Mouse (Mus musculus) thymus, postnatal 36 days (tissue): ENCODE data around the gene Prpf8.
"Not testable (repeated sequence)": the region's sequence is repeated elsewhere in the genome, so short reads cannot be mapped to it uniquely, and the experiment has no call there.

Source experiments
- DNase-seq, 2 experiments: peaks; one replicate each; pipeline ENCODE4 v3.0.0; 2022; ENCODE audit warnings: mixed read lengths in 2 of 2

Gene Prpf8

GRCm38 (mm10) chr11:75486601-75487285 is at the start of gene Prpf8:
TSS of gene Prpf8 (plus strand) at chr11:75486816.
- peak; percentile 96 to 97 for DNase-seq

GRCm38 (mm10) chr11:75438194-75438593 is 48.4 kb upstream of the Prpf8 start:
- DNase-seq: peak in 1 of 2 experiments; percentile 6

DNA sequence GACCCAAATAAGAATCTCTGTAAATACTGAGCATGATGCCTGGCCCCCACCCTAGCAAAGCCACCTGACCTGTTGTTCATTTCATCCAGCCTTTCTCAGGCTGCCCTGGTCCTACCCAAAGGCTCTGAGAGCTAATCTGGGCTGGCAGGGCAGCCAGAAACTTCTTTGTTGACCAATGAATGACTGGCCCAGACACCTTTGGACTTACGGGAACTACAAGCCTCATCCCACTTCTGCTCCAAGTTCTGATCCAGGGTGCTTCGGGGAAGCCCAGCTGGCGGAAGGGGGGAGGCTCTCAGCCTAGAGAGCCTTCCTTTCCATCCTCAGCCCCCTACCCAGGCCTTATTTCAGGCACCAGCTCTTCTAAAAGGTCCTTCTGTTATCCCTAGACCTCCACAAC is 47.8 kb upstream of the Prpf8 start:
- no peak for DNase-seq

DNA sequence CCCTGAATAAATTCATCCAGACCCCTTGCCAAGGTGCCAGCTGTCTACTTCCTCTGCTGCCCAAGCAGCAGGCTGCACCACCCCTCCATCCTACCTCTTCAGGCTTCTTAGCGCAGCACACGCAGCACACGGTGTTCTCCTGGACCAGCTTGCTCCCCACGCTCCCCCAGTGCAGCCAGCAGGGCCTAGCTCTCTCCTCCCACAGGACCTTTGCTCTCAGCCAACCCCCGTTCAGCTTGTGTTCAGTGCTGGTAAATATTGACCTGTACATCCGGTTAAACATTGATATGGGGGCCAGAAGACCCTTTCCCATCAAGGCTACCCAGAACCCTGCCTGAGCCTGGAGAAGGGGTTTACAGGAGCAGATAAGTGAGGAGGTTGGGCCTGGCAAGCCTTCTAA is 47.3 kb upstream of the Prpf8 start, which contains the start of gene Serpinf2:
Serpinf2 (minus strand) TSS at position 229 of the 400 bp plus-strand sequence.
- DNase-seq: peak in 1 of 2 experiments; percentile 2

GRCm38 (mm10) chr11:75439951-75440350 is 46.7 kb upstream of the Prpf8 start:
- no peak for DNase-seq

- DNase-seq: no peak
These were observed 45.6 kb upstream of the Prpf8 start for GRCm38 (mm10) chr11:75441034-75441433.

GRCm38 (mm10) chr11:75441601-75442000 is 45.0 kb upstream of the Prpf8 start:
- DNase-seq: no peak

GRCm38 (mm10) chr11:75443711-75444110 is 42.9 kb upstream of the Prpf8 start:
- DNase-seq: peak in 1 of 2 experiments; percentile 3

- DNase-seq: no peak
These were observed 38.0 kb upstream of the Prpf8 start for GRCm38 (mm10) chr11:75448575-75448974.

DNA sequence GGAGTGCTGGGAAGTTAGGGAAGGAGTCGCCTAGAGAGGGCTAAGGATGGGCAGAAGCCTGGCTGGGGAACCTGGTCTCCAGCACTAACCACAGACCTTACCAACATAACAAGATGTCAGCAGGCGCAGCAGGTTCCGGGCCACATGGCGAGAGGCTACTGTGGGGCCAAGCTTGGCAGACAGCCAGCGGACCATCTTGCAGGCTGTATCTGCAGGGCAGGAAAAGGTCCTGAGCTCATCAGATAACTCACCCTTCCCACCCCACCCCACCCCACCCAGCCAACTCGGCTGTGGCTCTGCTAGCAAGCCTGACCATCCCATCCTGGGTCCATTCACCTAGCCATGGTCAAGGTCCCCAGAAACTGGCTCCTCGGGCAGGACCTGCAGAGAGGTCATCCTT is 36.9 kb upstream of the Prpf8 start:
- no peak for DNase-seq

DNA sequence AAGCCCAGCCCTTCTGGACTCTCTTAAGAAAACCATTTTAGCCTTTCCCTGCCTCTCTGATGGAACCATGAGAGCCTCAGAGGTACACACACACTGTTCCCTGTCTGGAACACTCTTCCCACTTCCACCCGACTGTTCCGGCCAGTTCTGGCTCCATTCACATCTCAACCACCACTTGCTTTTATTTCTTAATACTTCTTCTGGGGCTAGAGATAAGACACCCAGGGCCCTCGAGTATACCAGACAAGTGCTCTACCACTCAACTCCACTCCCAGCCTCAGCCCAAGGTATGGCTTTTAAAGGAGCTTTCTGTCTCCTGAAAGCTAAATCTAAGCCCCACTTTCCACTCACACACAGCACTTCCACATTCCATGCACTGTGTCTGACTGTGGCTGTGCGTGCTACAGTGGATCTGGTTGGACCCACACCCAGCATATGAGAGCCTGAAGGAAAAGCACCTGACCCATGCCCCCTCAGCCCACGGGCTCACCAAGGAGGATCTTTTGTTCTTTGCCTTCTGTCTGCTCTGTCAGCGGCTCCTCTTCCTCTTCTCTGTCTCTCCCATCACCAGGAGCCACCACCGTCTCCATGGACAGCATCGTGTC is 36.2 kb upstream of the Prpf8 start:
- DNase-seq: no peak

GRCm38 (mm10) chr11:75450936-75451335 is 35.7 kb upstream of the Prpf8 start:
- DNase-seq: no peak

DNA sequence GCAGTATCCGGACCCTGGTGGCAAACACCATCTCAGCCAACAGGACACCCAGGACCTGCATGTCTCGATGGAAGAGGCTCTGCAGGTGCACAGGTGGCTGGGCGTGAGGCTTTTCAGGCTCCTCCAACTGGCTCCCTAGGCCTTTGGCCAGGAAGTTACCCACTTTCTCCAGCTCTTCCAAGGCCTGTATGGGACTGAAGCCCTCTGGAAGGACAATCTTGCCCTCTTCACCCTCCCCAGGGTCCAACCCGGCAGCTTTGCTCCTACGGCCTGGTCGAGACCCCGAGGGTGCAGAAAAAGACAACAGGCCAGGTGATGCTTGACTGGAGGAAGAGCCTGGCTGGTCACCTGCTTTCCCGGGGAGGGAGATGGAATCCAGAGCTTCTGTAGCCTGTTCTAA is 34.5 kb upstream of the Prpf8 start:
- DNase-seq: no peak

- no peak for DNase-seq
These were observed 33.6 kb upstream of the Prpf8 start for GRCm38 (mm10) chr11:75452812-75453557.

GRCm38 (mm10) chr11:75453991-75454930 is 32.4 kb upstream of the Prpf8 start, which contains the start of gene Wdr81:
TSS of gene Wdr81 (minus strand) at chr11:75454717.
- DNase-seq: peak; percentile 83 to 91

DNA sequence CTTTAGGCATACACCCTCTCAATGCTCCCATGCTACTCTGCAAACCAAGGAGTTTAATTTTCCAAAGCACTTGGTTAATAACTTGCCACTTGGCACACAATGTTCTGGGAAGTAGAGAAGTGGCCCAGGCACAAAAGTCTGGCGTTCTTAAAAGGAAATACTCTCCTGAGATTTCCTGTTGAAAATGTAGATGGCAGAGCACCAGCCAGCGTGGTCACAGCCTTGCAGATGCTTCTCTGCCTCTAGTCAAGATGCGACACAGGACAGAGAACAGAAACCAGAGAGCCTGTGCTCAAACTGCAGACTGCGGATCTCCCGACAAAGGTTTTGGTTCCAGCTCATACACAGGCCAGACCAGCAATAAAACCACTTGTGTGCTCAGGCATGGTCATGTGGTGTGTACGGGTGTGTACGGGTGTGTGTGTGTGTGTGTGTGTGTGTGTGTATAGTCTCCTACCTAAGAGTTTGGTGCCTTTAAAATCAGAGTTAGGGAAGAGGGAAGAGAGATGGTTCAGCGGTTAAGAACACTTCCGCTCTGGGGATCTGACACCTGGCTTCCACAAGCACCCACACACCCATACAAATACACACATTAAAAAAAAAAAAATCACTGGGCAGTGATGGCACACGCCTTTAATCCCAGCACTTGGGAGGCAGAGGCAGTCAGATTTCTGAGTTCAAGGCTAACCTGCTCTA is 31.4 kb upstream of the Prpf8 start:
- no peak for DNase-seq

GRCm38 (mm10) chr11:75455971-75456370 is 30.6 kb upstream of the Prpf8 start:
- not testable (repeated sequence) for DNase-seq

DNA sequence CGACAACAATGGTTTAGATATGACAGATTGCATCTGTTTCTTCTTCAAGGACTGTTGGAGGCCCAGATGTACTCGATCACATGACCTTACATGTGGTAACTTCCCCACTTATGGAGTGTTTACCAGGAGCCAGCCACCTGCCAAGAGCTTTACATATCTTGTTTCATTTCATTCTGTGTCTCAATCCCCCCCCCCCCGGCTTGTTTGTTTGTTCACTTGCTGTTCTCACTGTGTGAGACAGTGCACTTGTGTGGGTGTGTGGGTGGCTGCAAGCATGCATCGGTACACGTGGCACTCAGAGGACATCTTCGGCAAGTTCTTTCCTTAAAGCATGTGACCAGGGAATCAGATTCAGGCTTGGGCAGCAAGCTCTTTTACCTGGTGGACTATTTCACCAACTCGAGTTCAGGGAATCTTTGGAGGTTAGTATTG is 30.2 kb upstream of the Prpf8 start:
- peak in 1 of 2 experiments; percentile 45 for DNase-seq

DNA sequence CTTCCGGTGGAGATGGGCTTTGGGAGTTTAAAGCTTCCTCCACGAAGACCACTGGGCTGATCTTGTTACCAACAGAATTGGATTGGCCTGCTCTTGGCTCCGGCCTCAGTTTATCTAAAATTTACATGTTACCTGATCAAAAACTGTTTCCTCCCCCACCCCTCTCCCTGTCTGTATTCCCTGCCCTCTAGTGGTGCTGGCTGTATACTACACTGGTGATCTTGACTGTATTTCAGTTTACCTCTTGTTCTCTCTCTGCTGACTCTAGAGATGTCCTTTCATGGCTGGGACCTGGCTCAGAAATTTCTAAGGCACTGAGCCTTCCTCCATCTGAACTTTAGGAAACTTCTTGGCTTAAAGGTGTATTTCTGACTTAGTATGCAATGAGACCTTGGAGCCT is 28.4 kb upstream of the Prpf8 start:
- peak; percentile 42 to 52 for DNase-seq

DNA sequence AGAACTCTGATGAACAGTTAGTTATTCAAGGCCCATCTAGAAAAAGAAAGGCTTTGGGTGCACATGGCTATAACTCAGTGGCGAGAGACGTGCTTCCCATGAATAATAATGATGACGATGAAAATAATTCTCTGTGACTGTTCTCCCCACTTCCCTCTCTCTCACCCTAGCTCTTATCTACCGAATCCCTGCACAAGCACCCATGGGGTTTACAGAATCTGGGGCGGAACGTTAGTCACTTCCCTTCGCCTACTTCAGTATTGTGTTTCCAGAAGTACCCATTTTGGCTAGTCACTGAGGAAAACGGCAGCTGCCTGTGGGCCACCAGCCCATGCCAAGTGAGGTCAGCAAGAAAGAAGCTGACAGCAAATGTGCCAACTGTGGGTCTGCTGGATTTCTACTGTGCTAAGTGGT is 28.0 kb upstream of the Prpf8 start:
- no peak for DNase-seq

DNA sequence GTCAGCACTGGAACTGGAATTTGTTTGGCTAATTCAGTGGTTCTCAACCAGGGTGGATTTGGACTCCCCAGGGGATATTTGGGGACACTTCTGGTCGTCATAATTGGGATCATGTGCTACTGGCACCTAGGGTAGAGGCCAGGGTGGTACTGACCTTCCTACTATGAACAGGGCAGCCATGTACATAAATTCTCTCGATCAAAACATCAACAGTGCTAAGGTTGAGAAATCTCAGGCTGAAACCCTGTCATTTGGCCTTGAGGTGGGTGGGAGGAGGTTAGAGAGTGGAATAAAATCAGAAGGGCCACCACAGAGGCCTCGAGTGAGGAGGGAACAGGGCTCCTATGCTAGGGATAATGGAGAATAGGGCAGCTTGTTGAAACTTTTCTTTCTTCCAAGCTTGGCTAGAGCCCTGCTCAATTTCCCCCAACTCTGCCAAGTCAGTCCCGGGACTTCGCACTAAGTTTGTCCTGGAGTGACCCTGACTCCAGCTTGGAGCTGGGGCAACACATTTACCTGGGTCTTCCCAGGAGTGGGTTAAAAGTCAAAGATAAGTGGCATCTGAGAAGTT is 27.4 kb upstream of the Prpf8 start:
- no peak for DNase-seq

DNA sequence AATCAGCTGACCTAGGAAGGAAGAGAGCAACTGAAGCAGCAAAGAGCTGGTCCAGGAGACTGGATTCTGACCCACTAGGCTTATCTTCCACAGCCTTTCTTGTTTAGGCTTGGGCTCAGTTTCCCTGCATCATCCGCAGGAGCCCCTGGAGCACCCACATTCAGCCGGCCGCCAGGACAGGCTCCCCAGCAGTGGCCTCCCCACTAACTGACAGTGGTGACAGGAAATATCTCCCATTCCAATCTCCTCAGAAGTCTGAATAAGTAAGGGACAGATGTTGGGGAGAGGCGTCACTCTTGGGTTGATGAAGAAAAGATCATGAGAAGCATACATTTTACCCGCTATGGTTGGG is 26.9 kb upstream of the Prpf8 start:
- no peak for DNase-seq
